Mouse (Mus musculus) testis, postnatal 10 days (tissue): ENCODE results near the gene Lmna.
A peak's percentile ranks its signal among the peaks of the same experiment; 100 is the strongest.

Experiments used
- DNase-seq: peaks from one replicate; pipeline ENCODE4 v3.0.0; 2021; ENCODE audit warnings: low spot score

Lmna gene

GRCm38 (mm10) chr3:88500655-88501365, 8.9 kb downstream of the Lmna start:
- DNase-seq: no peak

GRCm38 (mm10) chr3:88500087-88500486, 9.7 kb downstream of the Lmna start:
- DNase-seq: no peak

- no peak for DNase-seq
Observed at GRCm38 (mm10) chr3:88499580-88499979, 10.2 kb downstream of the Lmna start.

- no peak for DNase-seq
Observed at GRCm38 (mm10) chr3:88495741-88496415, 13.9 kb downstream of the Lmna start.

GRCm38 (mm10) chr3:88494836-88495628, 14.7 kb downstream of the Lmna start:
- no peak for DNase-seq

- no peak for DNase-seq
Observed at GRCm38 (mm10) chr3:88493706-88494582, 15.8 kb downstream of the Lmna start.

GRCm38 (mm10) chr3:88487396-88487795, 22.4 kb downstream of the Lmna start:
- DNase-seq: no peak

GRCm38 (mm10) chr3:88486887-88487286, 22.9 kb downstream of the Lmna start:
- DNase-seq: no peak

- DNase-seq: no peak
Observed at GRCm38 (mm10) chr3:88486043-88486442, 23.7 kb downstream of the Lmna start.

- DNase-seq: no peak
Observed at GRCm38 (mm10) chr3:88484597-88485316, 25.0 kb downstream of the Lmna start.

- peak; percentile 89 for DNase-seq
Observed at GRCm38 (mm10) chr3:88483621-88484020, 26.1 kb downstream of the Lmna start.

- no peak for DNase-seq
Observed at GRCm38 (mm10) chr3:88483141-88483540, 26.6 kb downstream of the Lmna start.

- no peak for DNase-seq
Observed at GRCm38 (mm10) chr3:88482336-88482735, 27.4 kb downstream of the Lmna start.

GRCm38 (mm10) chr3:88481372-88482040, 28.2 kb downstream of the Lmna start:
- DNase-seq: no peak

- no peak for DNase-seq
Observed at GRCm38 (mm10) chr3:88480679-88481078, 29.1 kb downstream of the Lmna start.

- DNase-seq: no peak
Observed at GRCm38 (mm10) chr3:88479828-88480227, 29.9 kb downstream of the Lmna start.

GRCm38 (mm10) chr3:88479163-88479562, 30.6 kb downstream of the Lmna start:
- DNase-seq: no peak

GRCm38 (mm10) chr3:88477735-88478134, 32.0 kb downstream of the Lmna start:
- peak; percentile 92 for DNase-seq

GRCm38 (mm10) chr3:88476403-88476802, 33.4 kb downstream of the Lmna start:
- DNase-seq: no peak

- DNase-seq: no peak
Observed at GRCm38 (mm10) chr3:88473571-88473970, 36.2 kb downstream of the Lmna start.

GRCm38 (mm10) chr3:88473020-88473419, 36.7 kb downstream of the Lmna start:
- no peak for DNase-seq
